Mouse (Mus musculus) heart, postnatal 0 days (tissue): ENCODE data around the gene S100a14. TPM values are rescaled to one million over a fixed set of nuclear protein-coding genes. Genes with fewer than 3 reads are reported as not detected.

Experiments used
- ATAC-seq: fragments of 200-750 bp; cut with Nextera tagmentation; 2 replicates; pipeline ENCODE4 v1.8.0; 2017; ENCODE audit warnings: low read depth, moderate number of reproducible peaks, moderate library complexity; ENCODE audit not compliant: insufficient read depth
- DNase-seq: peaks from one replicate; pipeline ENCODE4 v3.0.0-alpha.2; 2016; ENCODE audit warnings: low spot score
- H3K27ac ChIP-seq: fragments of 300-500 bp; sonication (generic); 2 replicates; pipeline ENCODE4 v1.5.1; 2014; ENCODE audit warnings: low read depth, mild to moderate bottlenecking
- H3K27me3 ChIP-seq: fragments of 300-500 bp; sonication (generic); 2 replicates; pipeline ENCODE4 v1.6.1; 2014; ENCODE audit warnings: low read length, mixed read lengths; ENCODE audit not compliant: control insufficient read depth, insufficient read depth
- H3K36me3 ChIP-seq: fragments of 300-500 bp; sonication (generic); replicated peaks from 2 replicates; pipeline ENCODE4 v1.6.1; 2014; ENCODE audit warnings: low read length, mixed read lengths; ENCODE audit not compliant: control insufficient read depth, insufficient read depth
- H3K4me1 ChIP-seq: fragments of 300-500 bp; sonication (generic); 2 replicates; pipeline ENCODE4 v1.6.1; 2014; ENCODE audit warnings: antibody characterized with exemption; ENCODE audit not compliant: control insufficient read depth, insufficient read depth
- H3K4me2 ChIP-seq: fragments of 300-500 bp; sonication (generic); 2 replicates; pipeline ENCODE4 v1.6.1; 2014; ENCODE audit warnings: low read depth, mild to moderate bottlenecking, low read length, moderate library complexity
- H3K4me3 ChIP-seq: fragments of 300-500 bp; sonication (generic); 2 replicates; pipeline ENCODE4 v1.5.1; 2014; ENCODE audit warnings: low read depth, low read length
- H3K9ac ChIP-seq: fragments of 300-500 bp; sonication (generic); replicated peaks from 2 replicates; pipeline ENCODE4 v1.6.1; 2014; ENCODE audit warnings: low read depth, low read length, mixed read lengths
- H3K9me3 ChIP-seq: fragments of 300-500 bp; sonication (generic); replicated peaks from 2 replicates; pipeline ENCODE4 v1.6.1; 2016; ENCODE audit warnings: low read length; ENCODE audit not compliant: control insufficient read depth
- CTCF ChIP-seq: IDR thresholded peaks from 2 replicates; pipeline ENCODE4 v1.5.1; 2016; ENCODE audit warnings: antibody characterized with exemption, control low read depth, low read depth
- EP300 ChIP-seq: IDR thresholded peaks from 2 replicates; pipeline ENCODE4 v1.6.1; 2016; ENCODE audit warnings: antibody characterized with exemption, low read depth
- WGBS: fragments of 180-500 bp; shearing (Covaris S2); extraction: QIAGEN DNeasy Blood & Tissue Kit; methylation state at CpG from one replicate; pipeline ENCODE4 v1.1.7; 2014; 5-methylcytosine and 5-hydroxymethylcytosine counted together
- polyA plus RNA-seq: library from polyadenylated mRNA; unstranded; fragments of >200 nt; fragmentation: Nextera tagmentation; extraction: Ambion mirVana; gene quantifications from 2 replicates; pipeline ENCODE4 v1.2.1, GENCODE M21; 2015
- total RNA-seq: library from RNA; depleted of rRNA; stranded (reverse); fragments of >200 nt; gene quantifications from 2 replicates; pipeline ENCODE4 v1.2.3, GENCODE M21; 2014; ENCODE audit warnings: low replicate concordance

S100a14 gene
- total and polyA plus RNA-seq, 2 experiments from 2014 or later = 7.2 TPM; not detected in 1

GRCm38 (mm10) chr3:90493831-90494540 lies 32.7 kb upstream of the S100a14 start:
- H3K36me3 ChIP-seq = peaks cover 37% of the 10 kb centered on the region
- WGBS = 65% methylated on average over 4 of the region's 4 CpGs
- DNase-seq (no peak), ATAC-seq (no peak)
- TF ChIP-seq EP300 = no peak
- no peak for TF ChIP-seq CTCF
- no peaks in the 10 kb centered on the region for H3K9me3 ChIP-seq
- H3K27ac ChIP-seq = no peak overlapping the region
- H3K27me3 ChIP-seq = no peaks in the 10 kb centered on the region
- peaks cover 7% of the 10 kb centered on the region for H3K4me1 ChIP-seq
- no peak overlapping the region for H3K4me3 ChIP-seq
- no peak overlapping the region for H3K9ac ChIP-seq
- no peak overlapping the region for H3K4me2 ChIP-seq

- H3K9ac ChIP-seq = no peak overlapping the region
- DNase-seq (no peak), ATAC-seq (no peak)
- no peaks in the 10 kb centered on the region for H3K27me3 ChIP-seq
- TF ChIP-seq EP300 (no peak), CTCF (no peak)
- H3K4me1 ChIP-seq = no peaks in the 10 kb centered on the region
- H3K4me2 ChIP-seq = no peak overlapping the region
- WGBS = 80% methylated on average over 7 of the region's 7 CpGs
- H3K9me3 ChIP-seq = no peaks in the 10 kb centered on the region
- H3K4me3 ChIP-seq = no peak overlapping the region
- H3K27ac ChIP-seq = no peak overlapping the region
- H3K36me3 ChIP-seq = peaks cover 51% of the 10 kb centered on the region
Measured at GRCm38 (mm10) chr3:90495850-90496525, 30.7 kb upstream of the S100a14 start.

- Histone ChIP-seq H3K9ac (no peak overlapping the region), H3K4me2 (no peak overlapping the region), H3K9me3 (no peaks in the 10 kb centered on the region), H3K36me3 (peaks cover 67% of the 10 kb centered on the region), H3K27ac (no peak overlapping the region), H3K27me3 (no peaks in the 10 kb centered on the region), H3K4me3 (no peak overlapping the region), H3K4me1 (no peaks in the 10 kb centered on the region)
- DNase-seq = no peak
- ATAC-seq = no peak
- no peak for TF ChIP-seq CTCF
- no peak for TF ChIP-seq EP300
Measured at GRCm38 (mm10) chr3:90497597-90497996, 29.1 kb upstream of the S100a14 start.

- H3K36me3 ChIP-seq = peaks cover 83% of the 10 kb centered on the region
Measured at GRCm38 (mm10) chr3:90503444-90503843, 23.2 kb upstream of the S100a14 start.

GRCm38 (mm10) chr3:90505216-90505615 lies 21.4 kb upstream of the S100a14 start:
- TF ChIP-seq EP300 (no peak), CTCF (no peak)
- Histone ChIP-seq H3K27me3 (no peaks in the 10 kb centered on the region), H3K4me2 (no peak overlapping the region), H3K27ac (no peak overlapping the region), H3K9ac (no peak overlapping the region), H3K36me3 (peaks cover 67% of the 10 kb centered on the region), H3K9me3 (no peaks in the 10 kb centered on the region), H3K4me3 (no peak overlapping the region), H3K4me1 (peaks cover 11% of the 10 kb centered on the region)
- WGBS = 88% methylated on average over 5 of the region's 5 CpGs
- DNase-seq (no peak), ATAC-seq (no peak)

More at GRCm38 (mm10) chr3:90503444-90503843, 23.2 kb upstream of the S100a14 start:
- DNase-seq (no peak), ATAC-seq (no peak)
- 84% methylated on average over 4 of the region's 4 CpGs for WGBS
- Histone ChIP-seq H3K27me3 (no peaks in the 10 kb centered on the region), H3K9ac (no peak overlapping the region), H3K4me3 (no peak overlapping the region), H3K4me1 (peaks cover 11% of the 10 kb centered on the region), H3K4me2 (no peak overlapping the region), H3K27ac (no peak overlapping the region), H3K9me3 (no peaks in the 10 kb centered on the region)
- TF ChIP-seq CTCF (no peak), EP300 (no peak)
